Comparison of ENCODE assay signal across 20 mouse cellular contexts in genomic region chr14:48046094-48046493, GRCm38 (mm10).
"Had no signal": no experiment of that assay in that cellular context is flagged by ENCODE, and none has a peak within 500 bp of the region (broad histone marks: within the 10 kb centered on the region; RNA-seq: fewer than 3 reads in every experiment).

No protein-coding gene starts in this region.

- DNase-seq: kidney, postnatal 10 days; left cerebral cortex, postnatal 4 days; liver, embryonic 13.5 days; lung, adult 18-20 months; lung, postnatal 10 days; lung, postnatal 36 days; thymus, adult 18-20 months; thymus, postnatal 36 days had no signal

- H3K27ac ChIP-seq: hindbrain, embryonic 14.5 days; hindbrain, postnatal 0 days; limb, embryonic 13.5 days; liver, embryonic 13.5 days; lung, embryonic 15.5 days; midbrain, embryonic 10.5 days; midbrain, embryonic 13.5 days; neural tube, embryonic 13.5 days had no signal

- H3K27me3 ChIP-seq: limb, embryonic 13.5 days; liver, embryonic 13.5 days; lung, embryonic 15.5 days; megakaryocyte, embryonic 14.5 days; midbrain, embryonic 13.5 days; neural tube, embryonic 13.5 days had no signal

- H3K4me2 ChIP-seq: hindbrain, embryonic 14.5 days; limb, embryonic 13.5 days; liver, embryonic 13.5 days; lung, embryonic 15.5 days; midbrain, embryonic 13.5 days; neural tube, embryonic 13.5 days had no signal

- H3K36me3 ChIP-seq: limb, embryonic 13.5 days; liver, embryonic 13.5 days; lung, embryonic 15.5 days; midbrain, embryonic 10.5 days; midbrain, embryonic 13.5 days; neural tube, embryonic 13.5 days had no signal

- H3K9me3 ChIP-seq: limb, embryonic 13.5 days; liver, embryonic 13.5 days; lung, embryonic 15.5 days; megakaryocyte, embryonic 14.5 days; midbrain, embryonic 10.5 days; midbrain, embryonic 13.5 days; neural tube, embryonic 13.5 days had no signal

- H3K4me3 ChIP-seq: limb, embryonic 13.5 days; liver, embryonic 13.5 days; lung, embryonic 15.5 days; megakaryocyte, embryonic 14.5 days; midbrain, embryonic 10.5 days; midbrain, embryonic 13.5 days; myocyte; neural tube, embryonic 13.5 days had no signal

- ATAC-seq: hindbrain, postnatal 0 days; inflammation-experienced regulatory T-cells, adult 6 months; intestine, embryonic 16.5 days; midbrain, embryonic 13.5 days; midbrain, embryonic 16.5 days had no signal

- H3K9ac ChIP-seq: hindbrain, embryonic 14.5 days; limb, embryonic 13.5 days; liver, embryonic 13.5 days; lung, embryonic 15.5 days; midbrain, embryonic 13.5 days; neural tube, embryonic 13.5 days had no signal

- H3K4me1 ChIP-seq: limb, embryonic 13.5 days; liver, embryonic 13.5 days; megakaryocyte, embryonic 14.5 days; midbrain, embryonic 10.5 days; midbrain, embryonic 13.5 days; neural tube, embryonic 13.5 days had no signal
